Mouse (Mus musculus) brain, embryonic 14.5 days (tissue): ENCODE measurements around the gene Gcdh.

ENCODE experiments used
- CTCF ChIP-seq: fragments of 200-500 bp; IDR thresholded peaks from 2 replicates; pipeline ENCODE4 v1.5.1; 2012; ENCODE audit warnings: inconsistent platforms, mild to moderate bottlenecking, moderate library complexity, borderline replicate concordance; ENCODE audit not compliant: insufficient read depth, insufficient read length; ENCODE audit errors: extremely low read depth
- POLR2A ChIP-seq: fragments of 200-500 bp; IDR thresholded peaks from 2 replicates; pipeline ENCODE4 v1.6.1; 2012; ENCODE audit warnings: mild to moderate bottlenecking, inconsistent platforms, borderline replicate concordance; ENCODE audit not compliant: poor library complexity, insufficient read depth, insufficient read length, severe bottlenecking; ENCODE audit errors: extremely low read depth

GRCm38 (mm10) chr8:84912391-84912790 is 18.7 kb upstream of the Gcdh start:
- TF ChIP-seq POLR2A (no peak), CTCF (no peak)
